Mouse (Mus musculus): ENCODE data around the gene Pcsk4. TPM values are rescaled to one million over a fixed set of nuclear protein-coding genes. Genes with fewer than 3 reads are reported as not detected.

The Pcsk4 gene
- polyA plus RNA-seq, 1 experiment from 2014 or later: 5.5 TPM

DNA sequence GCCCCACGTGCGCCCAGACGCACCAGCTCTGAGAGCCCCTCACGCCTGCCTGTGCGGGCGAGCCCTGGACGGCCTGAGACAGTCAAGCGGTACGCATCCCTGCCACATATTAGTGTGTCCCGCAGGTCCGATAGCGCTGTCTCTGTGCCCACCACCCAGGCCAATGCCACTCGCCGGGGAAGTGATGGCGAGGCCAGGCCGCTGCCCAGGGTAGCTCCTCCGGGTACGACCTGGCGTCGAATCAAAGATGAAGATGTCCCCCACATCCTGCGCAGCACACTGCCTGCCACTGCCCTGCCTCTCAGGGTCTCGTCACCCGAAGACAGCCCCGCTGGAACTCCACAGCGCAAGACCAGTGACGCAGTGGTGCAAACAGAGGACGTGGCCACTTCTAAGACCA is 14.0 kb downstream of the Pcsk4 start:
- Histone ChIP-seq H3K9me3 (no peaks in the 10 kb centered on the region), H3K4me3 (peak overlapping the region; percentile 27; the same call in 1 of the 2 replicates), H3K27ac (replicated peaks) (no peak overlapping the region), H3K27me3 (replicated peaks; ENCODE audit: low read depth, poor library complexity, severe bottlenecking) (peaks cover 82% of the 10 kb centered on the region), H3K36me3 (replicated peaks) (peaks cover 71% of the 10 kb centered on the region), H3K4me1 (peaks cover 52% of the 10 kb centered on the region)
- no peak for DNase-seq (ENCODE audit: low spot score)
- WGBS: 47% methylated on average over 27 of the region's 27 CpGs

DNA sequence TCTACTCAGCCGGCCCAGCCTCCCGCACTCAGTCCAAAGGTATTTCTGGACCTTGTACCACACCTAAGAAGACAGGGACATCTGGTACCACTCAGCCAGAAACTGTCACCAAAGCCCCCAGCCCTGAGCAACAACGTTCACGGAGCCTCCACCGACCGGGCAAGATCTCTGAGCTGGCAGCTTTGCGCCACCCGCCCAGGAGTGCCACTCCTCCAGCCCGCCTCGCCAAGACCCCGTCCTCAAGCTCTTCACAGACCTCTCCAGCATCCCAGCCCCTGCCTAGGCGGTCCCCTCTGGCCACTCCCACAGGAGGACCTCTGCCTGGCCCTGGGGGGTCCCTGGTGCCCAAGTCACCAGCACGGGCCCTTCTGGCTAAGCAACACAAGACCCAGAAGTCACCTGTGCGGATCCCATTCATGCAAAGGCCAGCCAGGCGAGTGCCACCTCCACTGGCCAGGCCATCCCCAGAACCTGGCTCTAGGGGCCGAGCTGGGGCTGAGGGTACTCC is 14.8 kb downstream of the Pcsk4 start:
- peaks cover 86% of the 10 kb centered on the region for H3K27me3 ChIP-seq (replicated peaks; ENCODE audit: low read depth, poor library complexity, severe bottlenecking)
- 52% methylated on average over 16 of the region's 16 CpGs for WGBS
- no peaks in the 10 kb centered on the region for H3K9me3 ChIP-seq
- peaks cover 47% of the 10 kb centered on the region for H3K4me1 ChIP-seq
- H3K4me3 ChIP-seq: peak overlapping the region; percentile 1; the same call in 1 of the 2 replicates
- DNase-seq (ENCODE audit: low spot score): no peak
- H3K36me3 ChIP-seq (replicated peaks): peaks cover 72% of the 10 kb centered on the region
- H3K27ac ChIP-seq (replicated peaks): no peak overlapping the region; the same call in 1 of the 2 replicates

DNA sequence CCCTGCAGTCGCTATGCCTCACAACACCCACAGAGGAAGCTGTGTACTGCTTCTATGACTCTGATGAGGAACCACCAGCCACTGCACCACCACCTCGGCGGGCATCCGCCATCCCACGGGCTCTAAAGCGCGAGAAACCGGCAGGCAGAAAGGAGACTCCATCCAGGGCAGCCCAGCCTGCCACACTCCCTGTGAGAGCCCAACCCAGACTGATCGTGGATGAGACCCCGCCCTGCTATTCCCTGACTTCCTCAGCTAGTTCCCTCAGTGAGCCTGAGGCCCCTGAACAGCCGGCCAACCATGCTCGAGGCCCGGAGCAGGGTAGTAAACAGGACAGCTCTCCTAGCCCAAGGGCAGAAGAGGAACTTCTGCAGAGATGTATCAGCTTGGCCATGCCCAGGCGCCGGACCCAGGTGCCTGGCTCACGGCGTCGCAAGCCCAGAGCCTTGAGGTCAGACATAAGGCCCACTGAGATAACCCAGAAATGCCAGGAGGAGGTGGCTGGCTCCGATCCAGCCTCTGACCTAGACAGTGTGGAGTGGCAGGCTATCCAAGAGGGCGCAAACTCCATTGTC is 15.6 kb downstream of the Pcsk4 start:
- Histone ChIP-seq H3K4me3 (no peak overlapping the region), H3K9me3 (no peaks in the 10 kb centered on the region), H3K27ac (replicated peaks) (no peak overlapping the region), H3K36me3 (replicated peaks) (peaks cover 74% of the 10 kb centered on the region), H3K4me1 (peaks cover 38% of the 10 kb centered on the region), H3K27me3 (replicated peaks; ENCODE audit: low read depth, poor library complexity, severe bottlenecking) (peaks cover 94% of the 10 kb centered on the region)
- 59% methylated on average over 20 of the region's 20 CpGs for WGBS
- DNase-seq (ENCODE audit: low spot score): no peak

DNA sequence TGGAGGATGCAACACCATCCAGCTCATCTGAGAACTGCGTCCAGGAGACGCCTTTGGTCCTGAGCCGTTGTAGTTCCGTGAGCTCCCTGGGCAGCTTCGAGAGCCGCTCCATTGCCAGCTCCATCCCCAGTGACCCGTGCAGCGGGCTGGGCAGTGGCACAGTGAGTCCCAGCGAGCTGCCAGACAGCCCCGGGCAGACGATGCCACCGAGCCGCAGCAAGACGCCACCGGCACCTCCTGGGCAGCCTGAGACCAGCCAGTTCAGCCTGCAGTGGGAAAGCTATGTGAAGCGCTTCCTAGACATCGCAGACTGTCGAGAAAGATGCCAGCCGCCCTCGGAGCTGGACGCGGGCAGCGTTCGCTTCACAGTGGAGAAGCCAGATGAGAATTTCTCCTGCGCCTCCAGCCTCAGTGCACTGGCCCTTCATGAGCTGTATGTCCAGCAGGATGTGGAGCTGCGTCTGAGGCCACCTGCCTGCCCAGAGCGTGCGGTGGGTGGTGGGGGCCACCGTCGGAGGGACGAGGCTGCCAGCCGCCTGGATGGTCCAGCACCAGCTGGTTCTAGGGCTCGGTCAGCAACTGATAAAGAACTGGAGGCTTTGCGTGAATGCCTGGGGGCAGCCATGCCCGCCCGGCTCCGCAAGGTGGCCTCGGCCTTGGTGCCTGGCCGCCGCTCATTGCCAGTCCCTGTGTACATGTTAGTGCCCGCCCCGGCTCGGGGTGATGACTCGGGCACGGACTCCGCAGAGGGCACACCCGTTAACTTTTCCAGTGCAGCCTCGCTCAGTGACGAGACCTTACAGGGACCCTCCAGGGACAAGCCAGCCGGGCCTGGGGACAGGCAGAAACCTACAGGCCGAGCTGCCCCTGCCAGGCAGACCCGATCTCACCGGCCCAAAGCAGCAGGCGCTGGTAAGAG is 16.5 kb downstream of the Pcsk4 start:
- peaks cover 37% of the 10 kb centered on the region for H3K4me1 ChIP-seq
- WGBS: 68% methylated on average over 54 of the region's 54 CpGs
- no peak for DNase-seq (ENCODE audit: low spot score)
- H3K4me3 ChIP-seq: peak overlapping the region; percentile 21; the same call in 1 of the 2 replicates
- no peak overlapping the region for H3K27ac ChIP-seq (replicated peaks)
- no peaks in the 10 kb centered on the region for H3K9me3 ChIP-seq
- H3K27me3 ChIP-seq (replicated peaks; ENCODE audit: low read depth, poor library complexity, severe bottlenecking): peaks cover 94% of the 10 kb centered on the region
- peaks cover 74% of the 10 kb centered on the region for H3K36me3 ChIP-seq (replicated peaks)

DNA sequence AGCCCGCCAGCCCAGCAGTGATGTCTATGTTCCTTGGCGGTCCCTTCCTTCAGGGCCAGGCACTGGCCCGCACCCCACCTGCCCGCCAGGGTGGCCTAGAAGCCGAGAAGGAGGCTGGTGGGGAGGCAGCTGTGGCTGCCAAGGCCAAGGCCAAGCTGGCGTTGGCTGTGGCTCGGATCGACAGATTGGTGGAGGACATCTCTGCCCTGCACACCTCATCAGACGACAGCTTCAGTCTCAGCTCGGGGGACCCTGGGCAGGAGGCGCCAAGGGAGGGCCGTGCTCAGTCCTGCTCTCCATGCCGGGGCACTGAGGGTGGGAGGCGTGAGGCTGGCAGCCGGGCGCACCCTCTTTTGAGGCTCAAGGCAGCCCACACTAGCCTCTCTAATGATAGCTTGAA is 17.7 kb downstream of the Pcsk4 start:
- Histone ChIP-seq H3K27me3 (replicated peaks; ENCODE audit: low read depth, poor library complexity, severe bottlenecking) (peaks cover 94% of the 10 kb centered on the region), H3K36me3 (replicated peaks) (peaks cover 77% of the 10 kb centered on the region), H3K9me3 (no peaks in the 10 kb centered on the region), H3K4me3 (no peak overlapping the region), H3K27ac (replicated peaks) (no peak overlapping the region), H3K4me1 (peaks cover 25% of the 10 kb centered on the region)
- WGBS: 82% methylated on average over 16 of the region's 16 CpGs
- no peak for DNase-seq (ENCODE audit: low spot score)

DNA sequence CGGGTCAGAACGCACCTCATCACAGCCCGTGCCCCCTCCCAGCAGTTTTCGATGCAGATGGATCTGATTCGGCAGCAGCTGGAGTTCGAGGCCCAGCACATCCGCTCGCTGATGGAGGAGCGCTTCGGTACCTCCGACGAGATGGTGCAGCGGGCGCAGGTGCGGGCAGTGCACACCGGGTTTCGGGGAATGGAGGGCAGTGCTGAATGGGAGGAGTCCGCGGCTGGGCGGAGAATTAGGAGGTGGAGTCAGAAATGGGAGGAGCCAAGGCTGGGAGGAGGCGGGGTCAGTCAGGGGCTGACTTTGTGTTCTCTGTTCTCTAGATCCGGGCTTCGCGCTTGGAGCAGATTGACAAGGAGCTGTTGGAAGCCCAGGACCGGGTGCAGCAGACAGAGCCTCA is 24.4 kb downstream of the Pcsk4 start:
- Histone ChIP-seq H3K4me1 (peaks cover 36% of the 10 kb centered on the region), H3K9me3 (no peaks in the 10 kb centered on the region), H3K36me3 (replicated peaks) (peaks cover 49% of the 10 kb centered on the region), H3K27ac (replicated peaks) (no peak overlapping the region), H3K27me3 (replicated peaks; ENCODE audit: low read depth, poor library complexity, severe bottlenecking) (peaks cover 90% of the 10 kb centered on the region), H3K4me3 (peak overlapping the region; percentile 37)
- DNase-seq (ENCODE audit: low spot score): peak; percentile 53
- WGBS: 14% methylated on average over 25 of the region's 25 CpGs

DNA sequence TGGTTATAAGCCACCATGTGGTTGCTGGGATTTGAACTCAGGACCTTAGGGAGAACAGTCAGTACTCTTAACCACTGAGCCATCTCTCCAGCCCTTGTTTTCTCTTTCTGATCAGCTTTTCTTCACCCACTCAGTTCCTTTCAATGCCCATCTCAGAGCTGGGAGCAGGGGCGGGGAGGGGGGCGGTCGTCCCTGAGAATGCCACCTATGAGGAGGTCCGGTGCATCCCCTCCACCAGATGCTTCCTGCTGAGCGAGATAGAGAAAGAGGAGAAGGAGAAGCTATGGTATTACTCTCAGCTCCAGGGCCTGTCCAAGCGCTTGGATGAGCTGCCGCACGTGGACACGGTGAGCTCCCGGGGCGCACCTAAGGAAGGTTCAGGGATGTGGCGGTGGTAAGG is 24.8 kb downstream of the Pcsk4 start:
- Histone ChIP-seq H3K4me1 (peaks cover 40% of the 10 kb centered on the region), H3K27ac (replicated peaks) (no peak overlapping the region), H3K4me3 (peak overlapping the region; percentile 37), H3K27me3 (replicated peaks; ENCODE audit: low read depth, poor library complexity, severe bottlenecking) (peaks cover 93% of the 10 kb centered on the region), H3K9me3 (no peaks in the 10 kb centered on the region), H3K36me3 (replicated peaks) (peaks cover 48% of the 10 kb centered on the region)
- 20% methylated on average over 12 of the region's 12 CpGs for WGBS
- no peak for DNase-seq (ENCODE audit: low spot score)

DNA sequence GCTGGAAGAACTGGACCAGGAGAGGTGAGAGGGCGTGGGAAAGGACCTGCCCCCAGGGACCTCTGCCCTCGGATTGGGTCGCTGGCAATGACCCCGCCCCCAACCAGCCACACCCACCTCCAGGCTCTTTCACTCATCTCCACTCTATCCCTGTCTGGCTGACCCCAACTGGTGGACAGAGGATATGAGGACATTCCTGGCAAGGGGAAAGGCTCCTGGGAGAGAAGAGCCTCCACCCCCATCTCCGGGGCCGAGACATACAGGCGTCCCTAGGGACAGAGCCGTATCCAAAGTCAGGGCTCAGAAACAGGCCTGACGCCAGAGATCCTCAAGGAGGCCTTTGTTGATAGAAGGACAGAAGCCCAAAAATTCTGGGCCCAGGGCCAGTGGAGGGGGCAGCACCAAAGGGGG is 26.8 kb downstream of the Pcsk4 start:
- Histone ChIP-seq H3K36me3 (replicated peaks) (peaks cover 28% of the 10 kb centered on the region), H3K9me3 (no peaks in the 10 kb centered on the region), H3K4me3 (peak overlapping the region; percentile 56), H3K27me3 (replicated peaks; ENCODE audit: low read depth, poor library complexity, severe bottlenecking) (peaks cover 95% of the 10 kb centered on the region), H3K4me1 (peaks cover 58% of the 10 kb centered on the region), H3K27ac (replicated peaks) (no peak overlapping the region)
- peak; percentile 56 for DNase-seq (ENCODE audit: low spot score)
- WGBS: 12% methylated on average over 9 of the region's 9 CpGs

DNA sequence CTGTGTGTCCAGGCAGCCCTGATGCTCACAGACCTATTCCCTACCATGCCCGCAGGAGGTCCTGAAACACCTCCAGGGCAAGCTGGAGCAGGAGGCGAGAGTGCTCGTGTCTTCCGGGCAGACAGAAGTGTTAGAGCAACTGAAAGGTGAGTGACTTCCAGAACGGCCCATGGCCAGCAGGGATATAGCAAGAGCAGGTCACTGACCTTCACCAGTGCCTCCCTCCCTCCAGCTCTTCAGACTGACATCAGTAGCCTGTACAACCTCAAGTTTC is 27.3 kb downstream of the Pcsk4 start:
- peaks cover 63% of the 10 kb centered on the region for H3K4me1 ChIP-seq
- H3K9me3 ChIP-seq: no peaks in the 10 kb centered on the region
- H3K27me3 ChIP-seq (replicated peaks; ENCODE audit: low read depth, poor library complexity, severe bottlenecking): peaks cover 95% of the 10 kb centered on the region
- 46% methylated on average over 5 of the region's 5 CpGs for WGBS
- peak overlapping the region; percentile 56 for H3K4me3 ChIP-seq
- no peak for DNase-seq (ENCODE audit: low spot score)
- peaks cover 23% of the 10 kb centered on the region for H3K36me3 ChIP-seq (replicated peaks)
- H3K27ac ChIP-seq (replicated peaks): no peak overlapping the region

DNA sequence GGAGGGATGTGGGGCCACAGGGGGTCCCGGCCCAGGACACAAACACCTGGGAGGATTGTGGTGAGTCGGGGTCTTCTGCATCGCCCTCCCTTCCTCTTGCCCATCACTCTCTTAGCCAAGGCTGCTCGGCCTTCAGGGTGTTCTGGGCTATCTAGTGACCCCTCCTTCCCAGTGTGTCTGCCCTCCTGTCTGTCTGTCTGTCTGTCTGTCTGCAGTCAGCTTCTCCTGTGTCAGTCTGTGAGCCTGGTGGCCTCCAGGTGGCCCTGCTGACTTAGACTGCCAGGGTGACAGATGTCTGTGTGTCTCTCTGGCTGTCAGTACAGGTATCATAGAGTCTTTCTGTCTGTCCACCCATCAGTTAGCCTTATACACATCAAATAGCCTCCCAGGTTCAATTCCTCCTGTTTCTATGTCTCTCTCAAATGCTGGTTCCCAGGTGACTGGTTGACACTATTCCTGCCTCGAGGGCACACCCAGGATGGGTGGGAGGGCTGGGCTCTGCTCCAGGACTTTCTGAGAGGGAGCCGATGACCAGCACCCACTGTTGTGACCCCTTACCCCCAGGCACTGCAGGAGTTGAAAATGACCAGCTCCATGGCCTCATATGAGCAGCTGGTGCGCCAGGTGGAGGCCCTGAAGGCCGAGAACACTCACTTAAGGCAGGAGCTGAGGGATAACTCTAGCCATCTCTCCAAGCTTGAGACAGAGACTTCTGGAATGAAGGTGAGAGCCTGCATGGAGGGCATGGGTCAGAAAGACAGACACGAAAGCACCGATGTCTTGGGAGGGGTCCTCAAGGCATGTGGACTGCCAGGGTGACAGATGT is 27.8 kb downstream of the Pcsk4 start:
- Histone ChIP-seq H3K4me3 (peak overlapping the region; percentile 56), H3K27me3 (replicated peaks; ENCODE audit: low read depth, poor library complexity, severe bottlenecking) (peaks cover 95% of the 10 kb centered on the region), H3K9me3 (no peaks in the 10 kb centered on the region), H3K27ac (replicated peaks) (peak overlapping the region; percentile 81), H3K36me3 (replicated peaks) (peaks cover 18% of the 10 kb centered on the region), H3K4me1 (peaks cover 68% of the 10 kb centered on the region)
- DNase-seq (ENCODE audit: low spot score): no peak
- 70% methylated on average over 10 of the region's 10 CpGs for WGBS

DNA sequence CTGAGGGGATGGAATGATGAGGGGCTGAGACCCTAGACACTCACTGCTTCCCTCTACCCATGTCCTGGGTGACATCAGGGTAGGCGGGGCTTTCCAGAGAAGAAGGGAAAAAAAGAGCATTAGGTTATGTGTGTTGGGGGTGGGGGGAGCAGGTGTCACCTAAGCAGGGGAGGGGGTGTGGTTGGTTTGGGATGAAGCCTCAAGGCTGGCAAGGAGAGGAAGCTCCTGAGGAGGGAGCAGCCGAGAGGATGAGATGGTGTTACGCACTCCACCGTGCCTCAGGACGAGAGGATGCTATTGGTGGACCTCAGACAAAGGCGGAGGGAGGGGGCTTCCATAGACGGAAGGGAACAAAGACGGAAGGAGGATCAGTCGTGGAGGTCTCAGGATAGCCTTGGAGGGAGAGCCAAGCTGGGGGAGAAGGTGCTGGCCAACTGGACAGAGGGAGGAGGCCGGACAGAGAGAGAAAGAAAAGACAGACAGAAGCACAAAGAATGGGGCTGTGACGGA is 28.6 kb downstream of the Pcsk4 start:
- H3K27ac ChIP-seq (replicated peaks): peak overlapping the region; percentile 81
- WGBS: 18% methylated on average over 11 of the region's 11 CpGs
- no peak for DNase-seq (ENCODE audit: low spot score)

DNA sequence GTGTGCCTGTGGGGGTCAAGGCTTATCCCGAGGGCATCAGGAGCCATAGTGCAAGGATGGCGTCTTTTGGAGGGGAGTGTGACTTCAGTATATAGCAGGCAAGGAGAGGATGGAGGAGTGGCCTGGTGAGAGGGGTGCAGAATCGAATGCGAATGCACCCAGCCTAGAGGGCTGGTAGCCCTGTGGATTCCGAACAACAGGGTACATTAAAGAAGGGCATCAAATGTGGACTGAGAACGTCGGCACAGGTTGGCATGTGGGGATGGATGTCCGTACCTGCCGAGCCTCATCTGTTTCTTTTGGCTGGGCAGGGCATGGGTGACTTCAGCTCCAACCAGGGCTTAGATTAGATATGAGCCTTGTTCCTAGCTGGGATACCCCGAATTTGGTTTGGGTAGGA is 29.5 kb downstream of the Pcsk4 start:
- Histone ChIP-seq H3K27ac (replicated peaks) (peak overlapping the region; percentile 83; the same call in 1 of the 2 replicates), H3K9me3 (no peaks in the 10 kb centered on the region), H3K36me3 (replicated peaks) (peaks cover 5% of the 10 kb centered on the region), H3K4me1 (peaks cover 82% of the 10 kb centered on the region), H3K4me3 (peak overlapping the region; percentile 56), H3K27me3 (replicated peaks; ENCODE audit: low read depth, poor library complexity, severe bottlenecking) (peaks cover 81% of the 10 kb centered on the region)
- no peak for DNase-seq (ENCODE audit: low spot score)
- WGBS: 46% methylated on average over 10 of the region's 10 CpGs

More for the DNA sequence above, 28.6 kb downstream of the Pcsk4 start:
- Histone ChIP-seq H3K4me1 (peaks cover 75% of the 10 kb centered on the region), H3K4me3 (peak overlapping the region; percentile 56), H3K27me3 (replicated peaks; ENCODE audit: low read depth, poor library complexity, severe bottlenecking) (peaks cover 90% of the 10 kb centered on the region), H3K36me3 (replicated peaks) (peaks cover 10% of the 10 kb centered on the region), H3K9me3 (no peaks in the 10 kb centered on the region)

All from embryonic facial prominence, embryonic 10.5 days (tissue).